Mouse (Mus musculus) gastrocnemius, postnatal 14 days (tissue): ENCODE data around the gene Slc9a4. TPM values are rescaled to one million over a fixed set of nuclear protein-coding genes. Genes with fewer than 3 reads are reported as not detected.
A peak's percentile ranks its signal among the peaks of the same experiment; 100 is the strongest.
"Not testable (repeated sequence)": the region's sequence is repeated elsewhere in the genome, so short reads cannot be mapped to it uniquely, and the experiment has no call there.

Experiments used
- DNase-seq: peaks from one replicate; pipeline ENCODE4 v3.0.0; 2021; ENCODE audit warnings: mixed read lengths
- intact Hi-C: fragments of 180-260 bp; cut with DNase I; formaldehyde crosslinking; loops from one replicate; pipeline ENCODE4 v1.15.1; 2025; ENCODE audit warnings: low total_unique reads
- total RNA-seq, 2 experiments: library from RNA; stranded (reverse); gene quantifications; 2 replicates each; pipeline ENCODE4 v1.2.3; 2021

Gene Slc9a4
- total RNA-seq, 2 experiments from 2014 or later: 0.11 to 0.21 TPM

DNA sequence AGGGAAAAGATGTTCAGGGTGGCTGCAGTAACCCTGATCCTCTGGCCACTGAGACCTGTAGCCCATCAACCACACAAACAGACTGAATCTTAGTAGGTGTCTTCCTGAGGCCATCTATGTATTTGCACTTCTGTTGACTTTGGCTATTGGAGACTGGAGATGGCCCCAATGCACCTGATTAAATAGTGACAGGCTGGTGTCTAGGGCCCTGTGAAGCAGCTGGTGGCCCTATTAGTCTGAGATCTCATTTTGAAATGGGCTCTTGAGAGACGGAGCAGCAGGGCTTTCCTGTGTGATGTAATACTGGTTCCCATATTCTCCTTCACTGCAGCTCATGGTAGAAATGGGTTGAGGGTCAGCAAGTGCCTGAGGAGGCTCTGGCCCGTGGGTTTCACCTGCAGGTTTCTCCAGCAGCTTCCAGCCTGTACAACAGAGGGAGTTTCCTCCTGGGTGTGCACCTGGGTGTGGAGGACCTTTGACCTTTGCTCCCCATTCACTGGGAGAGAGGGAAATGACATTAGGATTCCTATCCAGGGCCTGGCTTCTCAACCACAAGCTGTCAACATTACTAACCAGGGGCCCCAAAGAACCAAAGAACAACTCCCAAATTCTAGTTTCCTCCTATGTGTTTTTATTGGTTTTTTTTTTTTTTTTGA is 52.7 kb downstream of the Slc9a4 start:
- intact Hi-C loops: no loop called here
- no peak for DNase-seq

DNA sequence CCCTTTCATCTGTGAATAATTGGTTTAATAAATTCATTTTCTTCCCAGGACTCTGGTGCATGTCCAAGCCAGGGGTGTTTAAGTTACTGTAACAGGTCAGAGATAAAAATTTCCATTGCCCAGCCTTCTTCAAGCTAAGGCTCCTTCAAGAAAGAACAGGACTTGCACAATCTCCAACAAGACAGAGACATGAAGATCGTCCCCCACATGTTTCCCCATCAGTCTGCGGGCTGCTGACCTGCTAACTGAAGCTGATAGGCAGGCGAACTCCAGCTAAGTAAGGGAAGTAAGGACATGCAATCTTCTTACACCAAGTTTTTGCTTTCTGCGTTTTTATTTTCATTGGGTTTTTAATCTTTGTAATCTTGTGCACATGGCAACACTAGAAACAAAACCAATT is 54.7 kb downstream of the Slc9a4 start:
- no peak for DNase-seq
- intact Hi-C loops: no loop called here

DNA sequence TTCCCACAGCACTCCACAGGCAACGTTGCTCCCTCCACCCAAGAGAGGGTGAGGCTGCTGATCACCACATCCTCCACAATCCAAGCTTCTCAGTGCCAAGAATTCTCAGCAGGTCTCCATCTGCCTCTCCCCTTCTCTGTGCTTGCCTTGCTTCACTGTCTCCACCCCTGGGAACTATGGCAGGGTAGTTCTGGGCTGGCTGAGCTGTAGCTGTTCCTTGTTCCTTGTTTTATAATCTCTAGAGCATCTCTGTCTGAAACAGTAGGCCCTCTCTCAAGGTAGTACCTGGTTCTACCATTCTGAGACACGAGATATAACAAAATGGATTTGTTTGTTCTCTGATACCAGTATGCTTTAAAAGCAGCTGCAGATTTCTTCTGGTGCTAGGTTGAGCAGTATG is 68.4 kb downstream of the Slc9a4 start:
- intact Hi-C loops: no loop called here
- DNase-seq: no peak

DNA sequence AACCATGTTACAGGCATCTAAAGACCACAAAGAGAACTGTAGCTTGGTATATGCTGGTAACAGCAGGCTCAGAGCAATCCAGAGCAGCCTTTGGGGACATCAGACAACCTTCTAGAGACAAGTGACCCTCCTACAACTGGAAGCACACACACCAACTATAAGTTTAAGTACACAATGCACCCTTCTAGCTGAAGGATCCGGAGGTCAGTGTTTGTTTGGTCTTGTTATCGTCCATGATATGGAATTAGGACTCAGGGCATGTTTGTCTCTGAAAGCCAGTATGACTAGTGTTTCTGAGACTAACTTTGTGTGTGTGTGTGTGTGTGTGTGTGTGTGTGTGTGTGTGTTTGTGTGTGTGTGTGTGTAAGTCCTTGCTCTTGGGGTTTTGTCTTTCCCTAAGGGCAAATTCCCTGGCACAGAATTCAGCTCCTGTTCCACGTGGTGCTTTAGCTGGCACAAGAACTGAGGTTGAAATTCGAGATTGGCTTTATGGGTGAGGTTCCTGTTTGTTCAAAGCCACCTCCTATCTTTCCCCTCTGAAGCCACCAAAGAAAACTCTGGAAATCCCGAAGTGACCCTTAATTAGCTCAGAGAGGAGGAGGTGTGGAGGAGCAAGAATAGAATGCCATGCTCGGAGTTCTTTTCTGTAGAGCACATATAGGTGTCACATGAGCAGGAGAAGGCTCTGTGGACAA is 71.1 kb downstream of the Slc9a4 start:
- intact Hi-C loops: loop anchor here (10.0 kb wide), 1 partner anchor 536 kb away; no protein-coding TSS in a partner anchor

DNA sequence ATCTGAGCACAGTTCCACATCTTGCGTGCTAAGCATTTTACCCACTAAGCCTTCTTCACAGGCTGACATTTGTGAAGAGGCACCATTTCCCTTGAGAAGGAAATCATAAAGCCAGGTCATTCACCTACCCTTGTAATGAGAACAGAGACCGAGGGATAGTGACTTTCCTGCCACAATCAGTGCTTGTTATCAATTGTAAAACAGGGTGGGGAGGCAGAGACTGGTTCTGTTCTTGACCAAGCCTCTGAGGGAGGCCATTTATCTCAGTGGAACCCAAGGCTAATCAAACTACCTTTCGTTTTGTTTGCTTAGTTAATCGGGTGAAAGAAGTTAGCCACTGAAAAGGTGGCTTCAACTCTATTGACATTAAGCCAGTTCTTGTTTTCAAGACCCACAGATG is 77.2 kb downstream of the Slc9a4 start:
- no peak for DNase-seq
- intact Hi-C loops: loop anchor here (5.0 to 10.0 kb wide), 2 partner anchors 75 to 542 kb away; partner anchors contain the start of gene Slc9a4

More for the DNA sequence above, 71.1 kb downstream of the Slc9a4 start:
- no peak for DNase-seq

DNA sequence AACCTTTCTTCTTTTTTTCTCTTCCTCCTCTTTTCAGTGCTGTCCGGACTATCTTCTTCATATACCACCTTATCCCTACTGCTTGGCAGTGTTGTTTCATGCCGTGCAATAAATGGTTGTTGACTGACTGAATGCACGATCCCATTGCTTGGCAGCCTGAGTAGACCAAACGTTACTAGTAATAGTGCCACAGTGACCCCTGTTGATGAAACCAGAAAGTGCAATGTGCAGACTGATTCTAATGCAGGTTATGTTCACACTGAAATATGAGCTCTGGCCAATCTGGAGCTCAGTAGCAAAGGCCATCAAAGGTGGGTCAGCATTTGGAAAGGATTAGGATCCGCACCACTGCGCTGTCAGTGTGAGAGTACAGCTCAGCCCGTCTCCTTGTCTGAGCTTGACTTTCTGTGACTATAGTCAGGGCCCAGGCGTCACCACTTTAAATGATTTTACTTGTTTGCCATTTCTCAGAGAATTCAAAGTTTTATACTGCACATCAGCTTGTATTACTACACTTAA is 78.2 kb downstream of the Slc9a4 start:
- intact Hi-C loops: loop anchor here (5.0 to 10.0 kb wide), 2 partner anchors 76 to 543 kb away; partner anchors contain the start of gene Slc9a4
- DNase-seq: peak; percentile 43

DNA sequence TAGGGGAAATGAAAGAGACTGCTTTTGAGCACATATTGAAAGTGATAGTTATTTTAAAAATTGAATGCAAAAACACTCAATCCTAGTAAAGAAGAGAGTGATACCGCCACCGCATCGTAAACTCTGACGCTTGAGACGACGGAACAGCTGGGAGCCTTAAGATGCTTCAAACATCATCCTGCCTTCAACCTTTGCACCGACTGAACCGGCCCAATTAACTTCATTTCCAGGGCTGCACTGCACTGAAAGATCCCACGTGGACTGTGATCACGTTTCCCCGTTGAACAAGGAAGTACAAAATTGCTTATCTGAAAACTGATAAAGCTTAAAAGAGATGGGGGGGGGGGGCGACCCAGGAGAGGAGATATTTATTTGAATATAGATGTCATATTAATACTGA is 79.1 kb downstream of the Slc9a4 start:
- intact Hi-C loops: loop anchor here (5.0 to 10.0 kb wide), 2 partner anchors 77 to 544 kb away; partner anchors contain the start of gene Slc9a4
- DNase-seq: no peak

DNA sequence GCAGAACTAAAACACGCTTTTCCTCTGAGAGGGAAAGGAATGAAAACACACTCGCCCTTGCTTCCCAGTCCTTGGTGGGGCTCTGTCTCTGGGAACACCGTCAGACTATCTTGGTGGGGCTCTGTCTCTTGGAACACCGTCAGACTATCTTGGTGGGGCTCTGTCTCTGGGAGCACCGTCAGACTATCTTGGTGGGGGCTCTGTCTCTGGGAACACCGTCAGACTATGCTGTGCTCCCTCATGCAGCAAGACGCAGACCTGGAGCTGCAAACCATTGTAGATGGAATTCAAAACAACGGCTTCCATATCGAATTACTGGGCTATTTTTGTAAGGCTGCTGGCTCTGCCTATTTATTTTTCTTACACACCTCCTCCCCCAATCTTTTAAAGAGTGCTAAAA is 79.6 kb downstream of the Slc9a4 start:
- no peak for DNase-seq
- intact Hi-C loops: loop anchor here (5.0 to 10.0 kb wide), 2 partner anchors 77 to 545 kb away; partner anchors contain the start of gene Slc9a4

DNA sequence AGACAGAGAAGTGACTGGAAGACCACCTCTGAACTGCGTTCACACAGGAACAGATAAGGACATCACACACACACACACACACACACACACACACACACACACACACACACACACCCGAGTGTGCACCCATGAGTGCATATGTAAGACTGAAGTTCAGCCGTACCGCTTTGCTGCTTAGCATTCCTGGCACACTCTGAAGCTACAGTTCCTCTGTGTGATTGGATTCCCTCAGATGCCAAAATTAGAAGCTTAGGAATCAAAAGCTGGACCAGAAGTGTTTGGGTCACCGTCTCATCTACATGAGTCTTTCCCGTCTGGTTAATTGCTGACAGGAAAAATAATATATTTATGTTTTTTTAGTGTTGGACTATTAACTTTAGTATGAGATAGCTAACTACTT is 81.0 kb downstream of the Slc9a4 start:
- intact Hi-C loops: no loop called here
- no peak for DNase-seq

DNA sequence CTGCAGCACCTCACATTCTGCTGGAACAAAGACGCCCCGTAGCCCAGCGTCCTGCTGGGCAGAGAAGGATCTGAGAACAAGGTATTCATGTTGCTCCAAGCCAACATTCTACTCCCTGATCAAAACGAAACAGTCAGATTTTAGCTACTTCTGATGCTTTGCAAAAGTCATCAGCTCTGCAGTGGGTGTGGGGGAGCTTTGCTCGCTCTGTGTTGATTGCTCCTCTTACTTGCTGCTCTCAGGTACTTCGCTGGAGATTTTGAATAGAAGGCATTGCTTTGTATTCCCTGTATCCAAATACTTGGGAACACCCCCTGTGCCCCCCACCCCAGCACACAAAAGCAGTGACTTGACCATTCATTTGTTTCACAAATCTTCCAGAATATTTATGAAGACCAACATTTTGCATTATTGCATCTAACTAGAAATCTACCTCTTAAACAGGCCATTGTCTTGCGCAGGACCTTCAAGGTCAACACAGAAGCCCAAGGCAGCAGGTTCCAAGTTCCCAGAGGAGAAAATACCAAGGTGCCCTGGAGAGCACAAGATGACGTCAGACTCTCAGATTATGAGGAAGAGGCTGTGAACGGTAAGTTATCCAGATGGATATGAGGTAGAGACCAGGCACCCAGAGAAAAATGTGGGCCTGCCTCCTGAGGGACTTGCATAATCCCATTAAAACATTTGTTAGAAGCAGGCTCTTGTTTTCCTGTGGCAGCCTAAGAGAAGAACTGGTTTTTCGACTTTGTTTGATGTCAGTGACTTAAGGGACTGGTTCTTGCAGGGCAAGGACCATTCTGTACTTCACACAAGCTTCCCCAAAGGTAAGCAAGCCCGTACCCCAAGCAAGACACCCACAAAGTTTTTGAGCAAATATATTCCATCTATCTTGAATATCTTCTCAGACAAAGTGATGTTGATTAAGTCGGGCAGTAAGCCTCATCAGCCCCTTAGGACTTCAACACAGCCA is 85.8 kb downstream of the Slc9a4 start:
- DNase-seq: no peak
- intact Hi-C loops: no loop called here

DNA sequence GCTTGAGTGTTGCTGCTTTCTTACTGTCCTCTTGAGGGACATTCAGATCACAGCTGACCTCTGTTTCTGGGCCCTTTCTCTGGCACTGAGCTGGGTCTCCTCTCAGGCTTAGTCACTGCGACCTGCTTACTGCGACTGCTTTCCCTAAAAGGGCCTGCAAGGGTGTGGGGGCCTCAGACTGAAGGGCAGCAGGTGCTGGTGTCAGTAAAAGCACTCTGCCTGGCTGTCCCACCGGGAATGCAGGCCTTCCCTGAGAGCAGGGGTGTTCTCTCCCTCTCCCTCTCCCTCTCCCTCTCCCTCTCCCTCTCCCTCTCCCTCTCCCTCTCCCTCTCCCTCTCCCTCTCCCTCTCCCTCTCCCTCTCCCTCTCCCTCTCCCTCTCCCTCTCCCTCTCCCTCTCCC is 87.6 kb downstream of the Slc9a4 start:
- intact Hi-C loops: not testable (repeated sequence)
- DNase-seq: peak; percentile 22

DNA sequence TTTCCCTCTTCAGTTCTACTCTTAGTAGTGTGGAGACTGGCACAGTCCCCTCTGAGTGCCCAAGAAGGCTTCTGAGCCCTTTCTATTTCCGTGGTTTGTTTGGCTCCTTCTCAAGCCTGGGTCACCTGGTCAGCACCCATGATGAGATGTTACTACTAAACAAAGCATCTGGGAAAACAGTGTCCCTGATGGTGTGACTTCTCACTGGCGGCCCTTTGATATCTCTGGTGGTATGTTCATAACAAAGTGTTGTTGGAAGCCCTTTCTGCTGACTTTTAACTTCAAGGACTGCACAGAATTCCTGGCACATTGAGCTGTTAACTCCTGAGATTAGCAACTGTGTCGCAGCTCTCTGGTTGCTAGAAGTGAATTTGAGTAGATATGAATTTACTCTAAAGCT is 90.1 kb downstream of the Slc9a4 start:
- DNase-seq: no peak
- intact Hi-C loops: no loop called here

DNA sequence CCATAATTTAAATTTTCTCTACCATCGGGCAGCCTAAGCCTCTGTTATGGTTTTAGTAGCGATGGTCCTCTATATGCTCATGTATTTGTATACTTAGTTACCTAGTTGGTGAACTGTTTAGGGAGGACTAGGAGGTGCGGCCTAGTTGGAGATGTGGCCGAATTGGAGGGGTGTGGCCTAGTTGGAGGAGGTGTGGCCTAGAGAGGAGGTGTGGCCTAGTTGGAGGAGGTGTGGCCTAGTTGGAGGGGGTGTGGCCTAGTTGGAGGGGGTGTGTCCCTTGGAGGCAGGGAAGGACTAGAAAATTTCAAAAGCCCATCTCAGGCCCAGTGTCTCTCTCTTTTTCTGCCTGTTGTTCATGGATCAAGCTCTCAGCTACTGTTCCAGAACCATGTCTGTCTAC is 91.6 kb downstream of the Slc9a4 start:
- intact Hi-C loops: no loop called here
- DNase-seq: no peak

DNA sequence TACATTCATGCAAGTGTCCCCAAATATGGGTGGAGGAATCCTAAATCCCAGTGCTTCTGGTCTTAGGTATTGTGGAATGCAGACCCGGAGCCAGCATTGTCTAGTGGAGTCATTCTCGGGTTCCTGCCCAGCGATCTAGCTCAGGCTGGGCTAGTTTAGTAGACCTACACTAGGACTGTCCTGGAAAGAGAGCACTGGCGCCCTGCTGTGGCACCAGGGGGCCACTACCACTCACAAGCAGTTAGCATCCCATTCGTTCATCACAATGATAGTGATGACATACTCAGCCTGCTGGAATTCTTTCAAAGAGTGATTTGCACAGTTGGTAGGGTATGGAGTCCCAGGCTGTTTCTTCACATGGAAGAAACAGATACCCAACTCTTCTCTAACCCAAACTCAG is 97.4 kb downstream of the Slc9a4 start:
- DNase-seq: peak; percentile 19
- intact Hi-C loops: no loop called here

Other genes starting within 250 kb of the Slc9a4 start
- 1 to 10 TPM; 1.0 to 1.2 TPM for gene Il1rl1, start 150.5 kb upstream of the Slc9a4 start, total RNA-seq
- gene Il18r1, start 114.5 kb upstream of the Slc9a4 start, total RNA-seq: not detected
- under 1 TPM in 1 of 2 experiments, not detected in 1; 0.18 TPM for gene Il18rap, start 64.7 kb upstream of the Slc9a4 start, total RNA-seq
- gene Slc9a2, start 100.5 kb downstream of the Slc9a4 start, total RNA-seq: 10 to 100 TPM; 19.5 to 20.8 TPM
- under 1 TPM; 0.33 to 0.59 TPM for gene Mfsd9, start 210.6 kb downstream of the Slc9a4 start, total RNA-seq
- gene Tmem182, start 225.5 kb downstream of the Slc9a4 start, total RNA-seq: 100 to 1,000 TPM; 181 to 201 TPM